Mouse (Mus musculus): ENCODE results near the gene Oxct1. TPM values are rescaled to one million over a fixed set of nuclear protein-coding genes. Genes with fewer than 3 reads are reported as not detected.

The Oxct1 gene
- total and polyA plus RNA-seq, 2 experiments = 1.7 to 6.4 TPM

DNA sequence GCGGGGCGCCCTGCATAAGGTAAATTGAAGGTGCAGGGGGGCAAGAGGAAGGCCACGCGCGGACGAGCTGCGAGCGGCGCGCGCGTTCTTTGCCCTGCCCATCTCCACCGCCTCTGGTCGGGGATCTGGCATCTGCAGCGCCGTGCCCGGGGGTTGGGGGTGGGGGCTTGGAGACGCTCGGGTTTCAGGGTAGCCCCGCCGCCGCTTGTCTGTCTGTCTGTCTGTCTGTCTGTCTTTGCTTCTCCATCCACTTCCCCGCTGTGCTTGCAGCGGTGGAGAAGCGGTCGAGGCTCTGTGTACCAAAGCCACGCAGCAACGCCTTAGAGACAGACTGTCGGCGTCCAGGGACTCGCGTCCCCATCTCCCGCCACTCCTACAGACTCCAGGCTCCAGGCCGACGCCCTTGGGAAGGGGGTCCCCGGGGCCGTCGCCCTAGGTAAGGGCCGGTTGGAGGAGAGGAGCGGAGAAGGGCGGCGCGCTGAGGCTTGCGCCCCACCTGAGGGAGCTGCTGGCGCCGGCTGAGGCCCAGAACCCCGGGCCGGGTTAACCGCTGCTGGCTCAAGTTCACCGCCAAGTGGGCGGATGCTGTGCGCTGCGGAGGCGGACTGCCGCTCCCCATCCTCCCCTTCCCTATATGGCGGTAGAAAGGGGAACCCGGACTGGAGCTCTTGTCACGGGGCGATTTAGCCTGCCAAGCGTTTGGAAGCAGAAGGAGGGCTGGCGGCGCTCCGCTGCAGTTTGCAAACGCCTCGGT is 825 bp downstream of the Oxct1 start:
- H3K4me3 ChIP-seq (ENCODE audit: insufficient read depth, low read depth, low read length) = peak overlapping the region; percentile 70
- TF ChIP-seq CTCF (IDR thresholded peaks at IDR 0.05; ENCODE audit: low read depth, low read length) = no peak
- TF ChIP-seq POLR2A (IDR thresholded peaks at IDR 0.05; ENCODE audit: extremely low read depth, insufficient read depth, low read length) = no peak
- no peaks in the 10 kb centered on the region; the same call in 1 of the 2 replicates for H3K27me3 ChIP-seq (ENCODE audit: control insufficient read depth, insufficient read depth, low read length)
- DNase-seq (ENCODE audit: extremely low read depth, low read depth, low spot score) = peak; percentile 26
- peak overlapping the region; percentile 37; the same call in 1 of the 2 replicates for H3K27ac ChIP-seq (replicated peaks; ENCODE audit: insufficient read depth, low read depth, low read length)
- WGBS = 1% methylated on average over 64 of the region's 65 CpGs
- peak overlapping the region; percentile 75 for H3K9ac ChIP-seq (ENCODE audit: low read depth, low read length)
- H3K79me2 ChIP-seq (ENCODE audit: control insufficient read depth, insufficient read depth, low read length) = no peaks in the 10 kb centered on the region
- no peaks in the 10 kb centered on the region for H3K36me3 ChIP-seq (ENCODE audit: control insufficient read depth, insufficient read depth, low read length)
- no peaks in the 10 kb centered on the region for H3K4me1 ChIP-seq (ENCODE audit: control insufficient read depth, insufficient read depth, low read length)

GRCm38 (mm10) chr15:4027671-4028410 is 1.7 kb downstream of the Oxct1 start:
- H3K27ac ChIP-seq (replicated peaks; ENCODE audit: insufficient read depth, low read depth, low read length) = no peak overlapping the region
- H3K4me3 ChIP-seq (ENCODE audit: insufficient read depth, low read depth, low read length) = peak overlapping the region; percentile 70; the same call in 1 of the 2 replicates
- no peak for DNase-seq (ENCODE audit: extremely low read depth, low read depth, low spot score)
- no peaks in the 10 kb centered on the region; the same call in 1 of the 2 replicates for H3K27me3 ChIP-seq (ENCODE audit: control insufficient read depth, insufficient read depth, low read length)
- no peak overlapping the region for H3K9ac ChIP-seq (ENCODE audit: low read depth, low read length)
- 42% methylated on average over 6 of the region's 6 CpGs for WGBS
- TF ChIP-seq POLR2A (IDR thresholded peaks at IDR 0.05; ENCODE audit: extremely low read depth, insufficient read depth, low read length) = no peak
- no peak for TF ChIP-seq CTCF (IDR thresholded peaks at IDR 0.05; ENCODE audit: low read depth, low read length)
- H3K79me2 ChIP-seq (ENCODE audit: control insufficient read depth, insufficient read depth, low read length) = no peaks in the 10 kb centered on the region
- H3K36me3 ChIP-seq (ENCODE audit: control insufficient read depth, insufficient read depth, low read length) = no peaks in the 10 kb centered on the region
- no peaks in the 10 kb centered on the region for H3K4me1 ChIP-seq (ENCODE audit: control insufficient read depth, insufficient read depth, low read length)

- 96% methylated on average over 6 of the region's 6 CpGs for WGBS
- TF ChIP-seq POLR2A (IDR thresholded peaks at IDR 0.05; ENCODE audit: extremely low read depth, insufficient read depth, low read length) (no peak), CTCF (IDR thresholded peaks at IDR 0.05; ENCODE audit: low read depth, low read length) (no peak)
- Histone ChIP-seq H3K79me2 (ENCODE audit: control insufficient read depth, insufficient read depth, low read length) (no peaks in the 10 kb centered on the region), H3K4me1 (ENCODE audit: control insufficient read depth, insufficient read depth, low read length) (no peaks in the 10 kb centered on the region), H3K36me3 (ENCODE audit: control insufficient read depth, insufficient read depth, low read length) (no peaks in the 10 kb centered on the region), H3K9ac (ENCODE audit: low read depth, low read length) (no peak overlapping the region), H3K27ac (replicated peaks; ENCODE audit: insufficient read depth, low read depth, low read length) (no peak overlapping the region), H3K4me3 (ENCODE audit: insufficient read depth, low read depth, low read length) (no peak overlapping the region), H3K27me3 (ENCODE audit: control insufficient read depth, insufficient read depth, low read length) (no peaks in the 10 kb centered on the region; the same call in 1 of the 2 replicates)
- DNase-seq (ENCODE audit: extremely low read depth, low read depth, low spot score) = no peak
Observed at GRCm38 (mm10) chr15:4028411-4028700, 2.2 kb downstream of the Oxct1 start.

GRCm38 (mm10) chr15:4028960-4029359 is 2.8 kb downstream of the Oxct1 start:
- Histone ChIP-seq H3K4me1 (ENCODE audit: control insufficient read depth, insufficient read depth, low read length) (no peaks in the 10 kb centered on the region), H3K27me3 (ENCODE audit: control insufficient read depth, insufficient read depth, low read length) (no peaks in the 10 kb centered on the region; the same call in 1 of the 2 replicates), H3K9ac (ENCODE audit: low read depth, low read length) (no peak overlapping the region), H3K27ac (replicated peaks; ENCODE audit: insufficient read depth, low read depth, low read length) (no peak overlapping the region), H3K36me3 (ENCODE audit: control insufficient read depth, insufficient read depth, low read length) (no peaks in the 10 kb centered on the region), H3K79me2 (ENCODE audit: control insufficient read depth, insufficient read depth, low read length) (no peaks in the 10 kb centered on the region), H3K4me3 (ENCODE audit: insufficient read depth, low read depth, low read length) (no peak overlapping the region)
- TF ChIP-seq POLR2A (IDR thresholded peaks at IDR 0.05; ENCODE audit: extremely low read depth, insufficient read depth, low read length) (no peak), CTCF (IDR thresholded peaks at IDR 0.05; ENCODE audit: low read depth, low read length) (no peak)
- DNase-seq (ENCODE audit: extremely low read depth, low read depth, low spot score) = no peak

DNA sequence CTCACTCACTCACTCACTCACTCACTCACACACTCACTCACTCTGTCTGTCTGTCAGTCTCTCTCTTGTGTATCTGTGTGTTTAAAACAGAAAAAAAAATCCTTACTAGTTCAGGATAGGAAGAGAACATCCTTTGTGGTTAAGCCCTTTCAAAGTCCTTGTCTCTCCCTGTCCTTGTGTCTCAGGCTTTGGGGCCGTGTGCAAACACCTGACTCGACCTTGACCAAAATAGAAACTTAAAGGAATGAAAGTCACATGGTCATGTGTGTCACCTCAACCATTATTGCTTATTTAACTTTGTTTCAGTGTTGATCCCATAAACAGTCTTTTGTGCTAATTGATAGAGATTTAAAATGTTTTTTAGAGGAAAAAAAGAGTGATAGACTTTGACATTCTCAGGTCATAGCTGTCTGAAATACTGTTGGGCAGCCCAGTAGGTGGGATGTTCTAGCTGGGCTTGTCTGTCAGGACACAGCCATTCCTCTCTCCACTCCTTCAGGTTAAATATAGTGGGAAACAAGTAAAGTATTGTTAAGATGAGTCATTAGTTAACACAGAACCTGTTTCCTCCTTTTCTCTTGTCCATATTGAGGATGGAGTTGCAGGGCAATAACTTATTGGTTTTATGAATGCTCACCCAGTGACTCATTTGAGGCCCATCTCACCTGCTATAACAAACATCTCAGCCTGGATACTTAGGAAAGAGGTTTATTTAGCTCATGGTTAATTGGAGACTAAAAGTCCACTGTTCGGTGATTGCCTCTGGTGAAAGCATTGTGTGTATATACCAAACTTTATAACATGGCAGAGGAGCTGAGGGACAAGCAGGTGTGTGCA is 7.2 kb downstream of the Oxct1 start:
- H3K4me3 ChIP-seq (ENCODE audit: insufficient read depth, low read depth, low read length) = no peak overlapping the region
- no peak overlapping the region for H3K27ac ChIP-seq (replicated peaks; ENCODE audit: insufficient read depth, low read depth, low read length)
- DNase-seq (ENCODE audit: extremely low read depth, low read depth, low spot score) = no peak
- no peaks in the 10 kb centered on the region for H3K36me3 ChIP-seq (ENCODE audit: control insufficient read depth, insufficient read depth, low read length)
- H3K9ac ChIP-seq (ENCODE audit: low read depth, low read length) = no peak overlapping the region
- no peaks in the 10 kb centered on the region for H3K4me1 ChIP-seq (ENCODE audit: control insufficient read depth, insufficient read depth, low read length)
- TF ChIP-seq POLR2A (IDR thresholded peaks at IDR 0.05; ENCODE audit: extremely low read depth, insufficient read depth, low read length) (no peak), CTCF (IDR thresholded peaks at IDR 0.05; ENCODE audit: low read depth, low read length) (no peak)
- 77% methylated on average over 3 of the region's 3 CpGs for WGBS
- no peaks in the 10 kb centered on the region for H3K27me3 ChIP-seq (ENCODE audit: control insufficient read depth, insufficient read depth, low read length)
- no peaks in the 10 kb centered on the region for H3K79me2 ChIP-seq (ENCODE audit: control insufficient read depth, insufficient read depth, low read length)

Data from liver, adult 2 months (tissue).